Mouse (Mus musculus) spleen, adult 2 months (tissue): ENCODE measurements around the gene Ripk4.

ENCODE experiments used
- CTCF ChIP-seq: fragments of 200-500 bp; IDR thresholded peaks from 2 replicates; pipeline ENCODE4 v1.5.1; 2011; ENCODE audit warnings: mild to moderate bottlenecking, inconsistent platforms; ENCODE audit not compliant: insufficient read depth, insufficient read length, insufficient replicate concordance; ENCODE audit errors: extremely low read depth
- POLR2A ChIP-seq: fragments of 200-500 bp; IDR thresholded peaks from 2 replicates; pipeline ENCODE4 v1.6.1; 2011; ENCODE audit warnings: low read depth, low read length, inconsistent platforms

DNA sequence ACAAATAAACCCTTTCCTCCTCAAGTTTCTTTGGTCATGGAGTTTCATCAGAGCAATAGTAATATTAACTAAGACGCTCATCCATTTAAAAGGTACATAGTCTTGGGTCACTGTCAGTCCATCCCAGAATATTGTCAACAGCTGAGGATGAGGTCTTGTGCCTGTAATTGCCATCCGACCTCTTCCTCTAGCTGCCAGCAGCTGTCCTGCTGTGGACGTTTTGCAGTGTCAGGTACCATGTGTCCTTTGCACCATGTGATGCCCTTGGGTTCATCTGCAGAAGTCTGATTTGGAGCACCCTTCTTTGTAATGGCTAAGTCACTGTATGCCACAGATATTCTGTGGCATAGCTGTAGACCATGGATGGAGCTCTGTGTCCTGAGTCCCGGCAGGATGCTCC, 67.9 kb downstream of the Ripk4 start:
- TF ChIP-seq CTCF (no peak), POLR2A (no peak)
